Mouse (Mus musculus): Measurements from ENCODE around the gene Atad1. TPM values are rescaled to one million over a fixed set of nuclear protein-coding genes. Genes with fewer than 3 reads are reported as not detected.

Gene Atad1
- polyA plus RNA-seq, 1 experiment, result 14.8 TPM

- H3K4me2 ChIP-seq (ENCODE audit: low read depth), result no peak overlapping the region
- H3K27me3 ChIP-seq (ENCODE audit: control insufficient read depth, insufficient read depth, insufficient read length), result no peaks in the 10 kb centered on the region
- no peaks in the 10 kb centered on the region for H3K79me2 ChIP-seq (ENCODE audit: control insufficient read depth, insufficient read depth)
- no peaks in the 10 kb centered on the region for H3K36me3 ChIP-seq (ENCODE audit: control insufficient read depth, insufficient read depth)
- H3ac ChIP-seq (ENCODE audit: control insufficient read depth, insufficient read length), result no peak overlapping the region
- H3K4me3 ChIP-seq, result no peak overlapping the region
- TF ChIP-seq POLR2A (IDR thresholded peaks at IDR 0.05; ENCODE audit: insufficient read length, low read depth) (no peak), MYOD1 (IDR thresholded peaks at IDR 0.05; ENCODE audit: control insufficient read depth in 1 of 3, insufficient read length in 2 of 3, low read depth in 2 of 3) (no peak), TCF12 (IDR thresholded peaks at IDR 0.05; ENCODE audit: insufficient read depth, poor library complexity, severe bottlenecking) (no peak), USF1 (IDR thresholded peaks at IDR 0.05; ENCODE audit: low read depth) (no peak), SRF (IDR thresholded peaks at IDR 0.05; ENCODE audit: control insufficient read depth, insufficient read length, low read depth) (no peak), TCF3 (IDR thresholded peaks at IDR 0.05; ENCODE audit: insufficient read length, low read depth) (no peak), MYOG (IDR thresholded peaks at IDR 0.05; ENCODE audit: control insufficient read depth in 1 of 3, insufficient read depth in 1 of 3, insufficient read length in 2 of 3, low read depth in 2 of 3) (no peak)
These were observed 88.5 kb downstream of the Atad1 start for GRCm38 (mm10) chr19:32651046-32651445.

GRCm38 (mm10) chr19:32648019-32648571 lies 91.5 kb downstream of the Atad1 start:
- H3K4me3 ChIP-seq, result no peak overlapping the region
- no peaks in the 10 kb centered on the region for H3K27me3 ChIP-seq (ENCODE audit: control insufficient read depth, insufficient read depth, insufficient read length)
- H3K79me2 ChIP-seq (ENCODE audit: control insufficient read depth, insufficient read depth), result no peaks in the 10 kb centered on the region
- no peak overlapping the region for H3ac ChIP-seq (ENCODE audit: control insufficient read depth, insufficient read length)
- no peak overlapping the region for H3K4me2 ChIP-seq (ENCODE audit: low read depth)
- no peaks in the 10 kb centered on the region for H3K36me3 ChIP-seq (ENCODE audit: control insufficient read depth, insufficient read depth)
- TF ChIP-seq MYOD1 (IDR thresholded peaks at IDR 0.05; ENCODE audit: control insufficient read depth in 1 of 3, insufficient read length in 2 of 3, low read depth in 2 of 3) (no peak), E2F4 (IDR thresholded peaks at IDR 0.05; ENCODE audit: insufficient read depth) (no peak), CEBPB (IDR thresholded peaks at IDR 0.05; ENCODE audit: insufficient read depth, poor library complexity, severe bottlenecking) (no peak), TCF12 (IDR thresholded peaks at IDR 0.05; ENCODE audit: insufficient read depth, poor library complexity, severe bottlenecking) (no peak), POLR2AphosphoS2 (IDR thresholded peaks at IDR 0.05; ENCODE audit: insufficient read length, low read depth) (no peak), POLR2A (IDR thresholded peaks at IDR 0.05; ENCODE audit: insufficient read length, low read depth) (no peak), MAX (IDR thresholded peaks at IDR 0.05; ENCODE audit: low read depth) (no peak), REST (IDR thresholded peaks at IDR 0.05; ENCODE audit: insufficient read depth, insufficient read length) (no peak), SRF (IDR thresholded peaks at IDR 0.05; ENCODE audit: control insufficient read depth, insufficient read length, low read depth) (no peak), TCF3 (IDR thresholded peaks at IDR 0.05; ENCODE audit: insufficient read length, low read depth) (no peak), USF1 (IDR thresholded peaks at IDR 0.05; ENCODE audit: low read depth) (no peak), MYOG (IDR thresholded peaks at IDR 0.05; ENCODE audit: control insufficient read depth in 1 of 3, insufficient read depth in 1 of 3, insufficient read length in 2 of 3, low read depth in 2 of 3) (no peak)

DNA sequence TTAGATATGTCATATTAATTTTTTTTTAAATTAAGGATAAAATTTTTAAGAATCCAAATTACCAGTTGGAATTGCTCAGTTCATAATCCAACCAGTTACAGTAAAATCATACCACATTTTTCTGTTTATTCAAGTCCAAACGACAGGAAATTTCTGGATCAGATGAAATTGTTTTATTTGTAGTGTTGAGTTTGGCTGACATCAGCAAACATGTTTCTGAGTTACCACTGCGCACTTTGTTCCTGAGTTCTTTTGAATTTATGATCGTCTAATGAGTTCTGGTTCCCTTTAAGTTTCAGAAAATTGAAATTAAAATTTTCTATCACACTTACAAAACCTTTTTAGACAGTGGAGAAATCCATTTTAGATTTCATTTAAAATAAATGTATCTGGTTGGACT lies 93.2 kb downstream of the Atad1 start:
- Histone ChIP-seq H3K4me2 (ENCODE audit: low read depth) (no peak overlapping the region), H3K4me3 (no peak overlapping the region), H3ac (ENCODE audit: control insufficient read depth, insufficient read length) (no peak overlapping the region), H3K36me3 (ENCODE audit: control insufficient read depth, insufficient read depth) (no peaks in the 10 kb centered on the region), H3K79me2 (ENCODE audit: control insufficient read depth, insufficient read depth) (no peaks in the 10 kb centered on the region), H3K27me3 (ENCODE audit: control insufficient read depth, insufficient read depth, insufficient read length) (no peaks in the 10 kb centered on the region)
- TF ChIP-seq MYOD1 (IDR thresholded peaks at IDR 0.05; ENCODE audit: control insufficient read depth in 1 of 3, insufficient read length in 2 of 3, low read depth in 2 of 3) (no peak), POLR2AphosphoS2 (IDR thresholded peaks at IDR 0.05; ENCODE audit: insufficient read length, low read depth) (no peak), USF1 (IDR thresholded peaks at IDR 0.05; ENCODE audit: low read depth) (no peak), MAX (IDR thresholded peaks at IDR 0.05; ENCODE audit: low read depth) (no peak), POLR2A (IDR thresholded peaks at IDR 0.05; ENCODE audit: insufficient read length, low read depth) (no peak), REST (IDR thresholded peaks at IDR 0.05; ENCODE audit: insufficient read depth, insufficient read length) (no peak), TCF12 (IDR thresholded peaks at IDR 0.05; ENCODE audit: insufficient read depth, poor library complexity, severe bottlenecking) (no peak), SRF (IDR thresholded peaks at IDR 0.05; ENCODE audit: control insufficient read depth, insufficient read length, low read depth) (no peak), E2F4 (IDR thresholded peaks at IDR 0.05; ENCODE audit: insufficient read depth) (no peak), CEBPB (IDR thresholded peaks at IDR 0.05; ENCODE audit: insufficient read depth, poor library complexity, severe bottlenecking) (no peak), MYOG (IDR thresholded peaks at IDR 0.05; ENCODE audit: control insufficient read depth in 1 of 3, insufficient read depth in 1 of 3, insufficient read length in 2 of 3, low read depth in 2 of 3) (no peak), TCF3 (IDR thresholded peaks at IDR 0.05; ENCODE audit: insufficient read length, low read depth) (no peak)

GRCm38 (mm10) chr19:32645939-32646338 lies 93.6 kb downstream of the Atad1 start:
- Histone ChIP-seq H3K79me2 (ENCODE audit: control insufficient read depth, insufficient read depth) (no peaks in the 10 kb centered on the region), H3ac (ENCODE audit: control insufficient read depth, insufficient read length) (no peak overlapping the region), H3K36me3 (ENCODE audit: control insufficient read depth, insufficient read depth) (no peaks in the 10 kb centered on the region), H3K4me2 (ENCODE audit: low read depth) (no peak overlapping the region), H3K27me3 (ENCODE audit: control insufficient read depth, insufficient read depth, insufficient read length) (no peaks in the 10 kb centered on the region), H3K4me3 (no peak overlapping the region)
- TF ChIP-seq SRF (IDR thresholded peaks at IDR 0.05; ENCODE audit: control insufficient read depth, insufficient read length, low read depth) (no peak), MYOG (IDR thresholded peaks at IDR 0.05; ENCODE audit: control insufficient read depth in 1 of 3, insufficient read depth in 1 of 3, insufficient read length in 2 of 3, low read depth in 2 of 3) (no peak), CEBPB (IDR thresholded peaks at IDR 0.05; ENCODE audit: insufficient read depth, poor library complexity, severe bottlenecking) (no peak), USF1 (IDR thresholded peaks at IDR 0.05; ENCODE audit: low read depth) (no peak), REST (IDR thresholded peaks at IDR 0.05; ENCODE audit: insufficient read depth, insufficient read length) (no peak), MYOD1 (IDR thresholded peaks at IDR 0.05; ENCODE audit: control insufficient read depth in 1 of 3, insufficient read length in 2 of 3, low read depth in 2 of 3) (no peak), TCF3 (IDR thresholded peaks at IDR 0.05; ENCODE audit: insufficient read length, low read depth) (no peak), E2F4 (IDR thresholded peaks at IDR 0.05; ENCODE audit: insufficient read depth) (no peak), TCF12 (IDR thresholded peaks at IDR 0.05; ENCODE audit: insufficient read depth, poor library complexity, severe bottlenecking) (no peak), POLR2A (IDR thresholded peaks at IDR 0.05; ENCODE audit: insufficient read length, low read depth) (no peak)

Data from myocyte (in vitro differentiated cells).